Mouse (Mus musculus) liver, embryonic 15.5 days (tissue): ENCODE measurements at regions not wholly inside any gene's neighbourhood (a gene's known extent, or its start where the extent isn't known, plus 50 kb on each side); places are given as distances from the start of the nearest gene placed in this dataset.

ENCODE experiments used
- ATAC-seq: fragments of 200-750 bp; cut with Nextera tagmentation; 2 replicates; pipeline ENCODE4 v1.8.0; 2017; ENCODE audit warnings: moderate number of reproducible peaks, mild to moderate bottlenecking, moderate library complexity; ENCODE audit not compliant: insufficient read depth
- H3K27ac ChIP-seq: fragments of 300-500 bp; sonication (generic); replicated peaks from 2 replicates; pipeline ENCODE4 v1.5.1; 2015; ENCODE audit warnings: mild to moderate bottlenecking, inconsistent platforms
- H3K27me3 ChIP-seq: fragments of 300-500 bp; sonication (generic); 2 replicates; pipeline ENCODE4 v1.6.1; 2015; ENCODE audit warnings: mild to moderate bottlenecking, inconsistent platforms
- H3K36me3 ChIP-seq: fragments of 300-500 bp; sonication (generic); replicated peaks from 2 replicates; pipeline ENCODE4 v1.6.1; 2015; ENCODE audit warnings: moderate library complexity, mild to moderate bottlenecking, inconsistent platforms
- H3K4me1 ChIP-seq: fragments of 300-500 bp; sonication (generic); replicated peaks from 2 replicates; pipeline ENCODE4 v1.6.1; 2015; ENCODE audit warnings: inconsistent platforms
- H3K4me2 ChIP-seq: fragments of 300-500 bp; sonication (generic); 2 replicates; pipeline ENCODE4 v1.6.1; 2015; ENCODE audit warnings: moderate library complexity, mild to moderate bottlenecking, inconsistent platforms
- H3K4me3 ChIP-seq: fragments of 300-500 bp; sonication (generic); replicated peaks from 2 replicates; pipeline ENCODE4 v1.5.1; 2015; ENCODE audit warnings: mild to moderate bottlenecking, inconsistent platforms
- H3K9ac ChIP-seq: fragments of 300-500 bp; sonication (generic); 2 replicates; pipeline ENCODE4 v1.6.1; 2015; ENCODE audit warnings: moderate library complexity, mild to moderate bottlenecking, inconsistent platforms
- H3K9me3 ChIP-seq: fragments of 300-500 bp; sonication (generic); replicated peaks from 2 replicates; pipeline ENCODE4 v1.6.1; 2016; ENCODE audit warnings: inconsistent platforms
- WGBS: fragments of 180-500 bp; shearing (Covaris S2); methylation state at CpG from one replicate; pipeline ENCODE4 v1.1.7; 2015; ENCODE audit warnings: mixed read lengths; ENCODE audit not compliant: insufficient replicate concordance; 5-methylcytosine and 5-hydroxymethylcytosine counted together

DNA sequence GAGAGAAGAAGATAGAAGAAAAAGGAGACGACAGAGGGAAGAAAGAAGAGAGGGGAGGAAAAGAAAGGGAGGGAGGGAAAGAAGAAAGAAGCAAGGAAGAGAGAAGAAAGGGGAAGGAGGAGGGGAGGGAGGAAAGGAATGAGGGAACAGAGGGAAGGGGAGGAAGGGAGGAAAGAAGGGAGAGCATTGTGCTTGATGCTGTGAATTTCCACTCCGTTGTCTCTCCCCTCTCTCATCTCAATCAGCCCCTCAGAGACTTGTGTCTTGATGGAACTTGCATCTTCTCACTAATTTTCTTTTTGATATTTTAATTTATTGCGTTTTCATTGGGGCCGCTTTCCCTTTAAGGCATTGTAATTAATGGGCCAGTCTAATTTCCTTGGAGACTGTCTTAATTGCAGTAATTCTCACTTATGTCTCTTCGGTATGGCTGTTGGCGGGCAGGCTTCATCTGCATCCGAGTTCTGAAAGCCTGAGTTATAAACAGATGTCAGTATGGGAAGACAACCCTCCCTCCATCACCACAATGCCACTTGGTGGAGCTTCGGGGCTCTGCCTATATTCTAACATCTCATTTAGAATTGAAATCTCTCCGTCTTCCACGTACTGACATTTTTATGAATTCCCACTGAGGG is 111.4 kb upstream of the Xylt1 start:
- WGBS = 63% methylated on average over 10 of the region's 10 CpGs

DNA sequence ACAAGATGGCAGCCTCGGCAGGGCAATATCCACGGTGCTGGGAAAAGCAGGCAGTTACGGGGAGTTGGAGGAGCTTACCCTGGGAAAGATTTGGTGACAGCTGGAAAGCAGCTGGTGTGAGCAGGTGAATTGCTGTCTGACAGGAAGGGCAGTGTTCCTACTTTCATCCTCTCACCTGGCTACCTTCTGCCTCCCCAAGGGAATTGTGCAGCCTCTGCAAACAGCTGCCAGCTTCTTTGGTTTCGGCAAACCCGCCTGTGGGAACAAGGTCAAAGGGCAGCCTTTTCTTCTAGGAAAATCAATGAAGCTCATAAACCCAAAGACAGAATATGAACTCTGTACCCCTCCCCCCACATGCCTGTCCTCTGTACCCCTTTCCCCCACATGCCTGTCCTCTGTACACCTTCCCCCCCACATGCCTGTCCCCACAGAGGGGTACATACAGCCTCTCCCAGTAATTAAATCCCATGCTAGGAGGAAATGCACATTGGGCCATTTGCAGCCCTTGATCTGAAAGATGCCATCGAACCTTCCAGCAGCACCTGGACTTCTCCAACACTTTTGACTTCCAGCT is 102.3 kb upstream of the Xylt1 start:
- Histone ChIP-seq H3K27ac (no peak overlapping the region), H3K4me1 (no peaks in the 10 kb centered on the region), H3K36me3 (no peaks in the 10 kb centered on the region), H3K9me3 (no peaks in the 10 kb centered on the region), H3K9ac (no peak overlapping the region), H3K4me3 (no peak overlapping the region), H3K27me3 (peaks cover 30% of the 10 kb centered on the region), H3K4me2 (no peak overlapping the region)
- 49% methylated on average over 6 of the region's 6 CpGs for WGBS
- ATAC-seq = no peak

More for the DNA sequence above, 111.4 kb upstream of the Xylt1 start:
- Histone ChIP-seq H3K4me3 (no peak overlapping the region), H3K4me2 (no peak overlapping the region), H3K9ac (no peak overlapping the region), H3K4me1 (no peaks in the 10 kb centered on the region), H3K27me3 (no peaks in the 10 kb centered on the region; the same call in 1 of the 2 replicates), H3K27ac (no peak overlapping the region), H3K9me3 (no peaks in the 10 kb centered on the region), H3K36me3 (no peaks in the 10 kb centered on the region)
- no peak for ATAC-seq

DNA sequence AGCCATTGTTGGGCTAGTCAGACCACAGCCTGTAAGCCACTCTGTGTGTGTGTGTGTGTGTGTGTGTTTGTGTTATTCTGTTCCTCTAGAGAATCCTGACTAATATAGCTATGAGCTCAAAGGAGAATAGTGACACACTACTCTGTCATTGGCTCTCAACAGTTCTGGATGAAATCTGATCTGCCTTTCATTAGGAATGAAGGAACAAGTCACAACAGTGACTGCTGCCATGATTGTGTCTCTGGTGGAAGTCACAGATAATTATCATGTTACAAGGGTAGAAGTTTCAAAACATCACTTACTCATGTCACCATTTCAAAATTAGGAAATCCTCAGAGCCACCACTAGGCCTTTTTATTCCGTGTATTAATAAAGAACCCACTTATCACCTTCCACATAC is 98.6 kb upstream of the Xylt1 start:
- Histone ChIP-seq H3K4me1 (no peaks in the 10 kb centered on the region), H3K9ac (no peak overlapping the region), H3K27ac (no peak overlapping the region), H3K36me3 (no peaks in the 10 kb centered on the region), H3K27me3 (peaks cover 35% of the 10 kb centered on the region), H3K4me2 (no peak overlapping the region), H3K4me3 (no peak overlapping the region), H3K9me3 (no peaks in the 10 kb centered on the region)
- WGBS = 52% methylated on average over 1 of the region's 1 CpGs
- ATAC-seq = no peak

DNA sequence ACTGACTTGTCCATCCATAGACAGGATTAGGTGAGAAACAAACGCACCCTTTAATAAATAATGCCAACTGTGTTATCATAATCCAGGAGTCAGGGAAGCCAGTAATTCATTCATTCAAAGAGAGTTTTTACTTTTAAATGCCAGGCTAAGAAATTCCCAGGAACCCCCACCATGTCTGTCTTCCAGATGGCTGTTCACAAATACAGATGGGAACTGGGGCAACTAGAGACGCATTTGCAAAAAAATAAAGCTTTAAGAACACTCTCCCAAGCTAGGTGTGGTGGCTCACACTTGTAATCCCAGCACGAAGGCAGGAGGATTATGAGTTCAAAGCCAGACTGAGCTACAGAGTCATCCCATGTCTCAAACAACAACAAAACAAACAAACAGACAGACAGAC is 95.6 kb upstream of the Xylt1 start:
- Histone ChIP-seq H3K9me3 (no peaks in the 10 kb centered on the region), H3K27ac (no peak overlapping the region), H3K4me3 (no peak overlapping the region), H3K9ac (no peak overlapping the region), H3K4me2 (no peak overlapping the region), H3K36me3 (no peaks in the 10 kb centered on the region), H3K4me1 (no peaks in the 10 kb centered on the region), H3K27me3 (peaks cover 36% of the 10 kb centered on the region)
- no peak for ATAC-seq
- WGBS = 61% methylated on average over 3 of the region's 3 CpGs

DNA sequence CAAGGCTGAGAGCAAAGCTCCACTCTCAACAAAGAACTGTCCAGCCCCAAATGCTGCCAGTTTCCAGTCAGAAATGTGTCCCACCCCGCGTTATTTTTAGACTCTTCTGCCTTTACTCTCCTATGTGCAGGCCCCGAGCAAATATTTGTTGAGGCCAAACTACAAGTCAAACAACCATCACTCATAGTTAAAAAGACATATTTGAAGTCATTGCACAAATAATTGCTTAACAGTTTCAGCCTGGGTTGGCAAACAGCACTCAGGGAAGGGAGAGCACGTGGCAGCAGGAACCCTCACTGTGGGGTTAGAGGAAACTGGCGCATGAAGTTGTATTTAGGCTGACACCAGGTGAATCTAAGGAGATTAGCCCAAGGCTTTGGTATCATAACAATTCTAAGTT is 94.8 kb upstream of the Xylt1 start:
- H3K27ac ChIP-seq = no peak overlapping the region
- peaks cover 44% of the 10 kb centered on the region for H3K27me3 ChIP-seq
- no peak overlapping the region for H3K4me3 ChIP-seq
- H3K36me3 ChIP-seq = no peaks in the 10 kb centered on the region
- WGBS = 50% methylated on average over 5 of the region's 5 CpGs
- ATAC-seq = no peak
- no peaks in the 10 kb centered on the region for H3K4me1 ChIP-seq
- no peak overlapping the region for H3K4me2 ChIP-seq
- H3K9me3 ChIP-seq = no peaks in the 10 kb centered on the region
- no peak overlapping the region for H3K9ac ChIP-seq

DNA sequence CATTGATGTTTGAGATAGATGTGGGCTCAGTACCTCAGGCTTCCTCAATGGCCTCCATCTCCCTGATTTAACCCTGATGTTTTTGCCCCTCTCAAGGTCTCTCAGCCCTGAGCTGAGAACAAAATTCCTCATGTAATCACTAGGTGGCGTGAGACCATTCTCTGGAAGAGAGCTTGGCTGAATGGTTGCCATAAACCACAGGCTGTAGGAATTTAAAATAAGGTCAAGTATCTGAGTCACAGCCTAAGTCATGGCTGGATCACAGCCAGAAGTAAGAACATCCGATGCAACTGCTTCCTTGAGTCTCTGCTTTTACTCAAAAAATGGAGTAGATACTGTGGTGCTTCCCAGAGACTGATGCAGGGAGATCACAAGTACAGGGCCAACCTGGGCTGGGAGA is 77.1 kb upstream of the Xylt1 start:
- no peaks in the 10 kb centered on the region for H3K36me3 ChIP-seq
- no peaks in the 10 kb centered on the region for H3K9me3 ChIP-seq
- no peak for ATAC-seq
- no peak overlapping the region for H3K4me2 ChIP-seq
- H3K4me1 ChIP-seq = no peaks in the 10 kb centered on the region
- H3K27me3 ChIP-seq = no peaks in the 10 kb centered on the region
- no peak overlapping the region for H3K27ac ChIP-seq
- no peak overlapping the region for H3K4me3 ChIP-seq
- 35% methylated on average over 2 of the region's 2 CpGs for WGBS
- H3K9ac ChIP-seq = no peak overlapping the region

DNA sequence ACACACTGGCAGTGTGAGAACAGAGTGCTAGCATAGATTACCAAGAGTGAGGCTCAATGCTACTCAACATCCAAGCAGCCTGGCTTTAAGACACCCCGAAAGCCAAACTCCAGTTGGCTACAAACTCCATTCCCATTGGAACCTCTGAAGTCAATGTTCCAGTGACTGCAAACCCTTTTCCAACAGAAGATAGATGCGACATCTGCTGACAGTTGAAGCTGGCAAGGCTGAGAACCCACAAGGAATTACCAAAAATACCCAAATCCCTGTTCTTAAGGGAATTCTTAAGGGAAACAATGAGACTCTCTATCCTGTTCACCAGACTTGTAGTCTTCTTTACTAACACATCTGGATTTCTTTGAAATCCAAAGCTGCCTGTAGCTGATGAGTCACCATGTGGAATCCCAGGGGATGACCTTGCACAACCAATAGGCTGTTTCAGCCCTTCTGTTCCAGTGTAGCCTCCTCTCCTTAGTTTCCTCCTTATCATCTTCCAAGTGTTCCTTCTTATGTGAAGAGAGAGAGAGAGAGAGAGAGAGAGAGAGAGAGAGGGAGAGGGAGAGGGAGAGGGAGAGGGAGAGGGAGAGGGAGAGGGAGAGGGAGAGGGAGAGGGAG is 70.1 kb upstream of the Xylt1 start:
- Histone ChIP-seq H3K4me1 (no peaks in the 10 kb centered on the region), H3K27ac (no peak overlapping the region), H3K9me3 (no peaks in the 10 kb centered on the region), H3K4me2 (no peak overlapping the region), H3K4me3 (no peak overlapping the region), H3K36me3 (no peaks in the 10 kb centered on the region), H3K9ac (no peak overlapping the region), H3K27me3 (0 out of 2 replicates have a peak, but pooled peaks cover 4% of the 10 kb centered on the region)
- ATAC-seq = no peak
- 68% methylated on average over 2 of the region's 2 CpGs for WGBS

DNA sequence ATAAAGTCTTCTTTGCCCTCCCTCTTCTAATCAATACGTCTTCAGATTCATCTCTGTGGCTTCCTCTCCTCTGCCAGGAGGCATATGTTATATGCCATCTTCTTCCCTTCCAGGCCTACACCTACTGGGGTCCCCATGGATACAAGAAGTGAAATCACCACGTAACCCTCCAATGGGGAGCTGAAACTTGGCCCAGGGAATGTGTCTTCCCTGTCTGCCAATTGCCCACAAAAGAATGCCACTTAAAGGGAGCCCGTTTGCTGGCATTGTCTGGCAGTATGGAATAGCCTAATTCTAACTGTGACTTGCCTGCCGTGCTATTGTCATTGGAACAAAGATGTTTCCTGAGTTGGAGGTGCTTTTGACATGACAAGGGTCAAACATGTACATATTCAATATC is 69.5 kb upstream of the Xylt1 start:
- ATAC-seq = no peak
- Histone ChIP-seq H3K27me3 (0 out of 2 replicates have a peak, but pooled peaks cover 4% of the 10 kb centered on the region), H3K9me3 (no peaks in the 10 kb centered on the region), H3K4me3 (no peak overlapping the region), H3K9ac (no peak overlapping the region), H3K4me1 (no peaks in the 10 kb centered on the region), H3K36me3 (no peaks in the 10 kb centered on the region), H3K4me2 (no peak overlapping the region), H3K27ac (no peak overlapping the region)
- 44% methylated on average over 4 of the region's 4 CpGs for WGBS

DNA sequence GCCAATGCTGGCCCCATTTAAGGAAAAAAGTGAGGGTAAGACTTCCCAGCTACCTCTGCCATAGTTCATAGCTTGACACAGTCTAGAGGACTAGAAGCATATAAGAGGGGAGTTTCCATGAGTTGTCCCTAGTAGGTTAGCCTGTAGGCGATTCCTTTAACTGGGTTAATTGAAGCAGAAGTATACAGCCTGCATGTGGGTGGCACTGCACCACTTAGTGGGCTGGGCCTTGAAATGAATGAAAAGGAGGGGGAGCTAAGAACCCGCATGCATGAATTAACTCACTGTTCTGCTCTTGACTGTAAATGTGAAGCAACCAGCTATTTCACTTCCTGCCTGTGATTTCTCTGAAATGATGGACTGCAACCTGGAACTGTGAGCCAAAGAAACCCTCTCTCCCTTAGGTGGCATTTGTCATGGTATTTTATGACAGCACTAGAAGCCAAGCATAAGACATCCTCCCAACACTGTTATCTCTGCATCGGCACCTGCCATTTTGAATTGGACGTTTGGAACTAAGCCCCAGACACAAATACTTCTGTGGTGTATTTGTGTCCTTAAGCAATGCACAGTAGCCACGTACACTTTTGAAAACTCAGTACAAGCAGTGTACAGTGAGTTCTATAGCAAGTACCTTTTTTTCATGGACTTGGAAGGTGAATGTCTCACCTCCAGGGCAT is 64.5 kb upstream of the Xylt1 start:
- Histone ChIP-seq H3K4me2 (no peak overlapping the region), H3K4me3 (no peak overlapping the region), H3K4me1 (no peaks in the 10 kb centered on the region), H3K9ac (no peak overlapping the region), H3K27me3 (0 out of 2 replicates have a peak, but pooled peaks cover 4% of the 10 kb centered on the region), H3K36me3 (no peaks in the 10 kb centered on the region), H3K27ac (no peak overlapping the region), H3K9me3 (no peaks in the 10 kb centered on the region)
- 61% methylated on average over 5 of the region's 5 CpGs for WGBS
- ATAC-seq = no peak

DNA sequence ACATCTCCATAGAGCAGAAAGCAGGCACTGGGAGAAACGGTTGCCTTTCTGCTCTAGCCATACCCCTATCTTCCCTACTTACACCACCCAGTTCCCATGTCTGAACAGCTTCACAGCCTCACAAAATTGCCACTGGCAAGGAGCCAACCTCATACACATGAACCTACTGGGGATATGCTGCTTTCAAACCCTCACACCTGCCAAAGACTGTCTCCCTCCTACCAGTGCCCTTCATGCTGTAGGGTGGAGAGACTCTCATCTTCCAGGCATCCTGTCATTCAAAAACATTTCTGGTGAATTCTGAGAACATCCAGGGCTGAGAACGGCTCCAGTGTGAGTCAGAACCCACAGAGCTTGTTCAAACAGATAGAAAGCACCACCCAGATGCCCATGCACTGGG is 63.4 kb upstream of the Xylt1 start:
- Histone ChIP-seq H3K27me3 (0 out of 2 replicates have a peak, but pooled peaks cover 4% of the 10 kb centered on the region), H3K27ac (no peak overlapping the region), H3K9ac (no peak overlapping the region), H3K9me3 (no peaks in the 10 kb centered on the region), H3K4me3 (no peak overlapping the region), H3K4me2 (no peak overlapping the region), H3K4me1 (no peaks in the 10 kb centered on the region), H3K36me3 (no peaks in the 10 kb centered on the region)
- 47% methylated on average over 2 of the region's 2 CpGs for WGBS
- no peak for ATAC-seq

DNA sequence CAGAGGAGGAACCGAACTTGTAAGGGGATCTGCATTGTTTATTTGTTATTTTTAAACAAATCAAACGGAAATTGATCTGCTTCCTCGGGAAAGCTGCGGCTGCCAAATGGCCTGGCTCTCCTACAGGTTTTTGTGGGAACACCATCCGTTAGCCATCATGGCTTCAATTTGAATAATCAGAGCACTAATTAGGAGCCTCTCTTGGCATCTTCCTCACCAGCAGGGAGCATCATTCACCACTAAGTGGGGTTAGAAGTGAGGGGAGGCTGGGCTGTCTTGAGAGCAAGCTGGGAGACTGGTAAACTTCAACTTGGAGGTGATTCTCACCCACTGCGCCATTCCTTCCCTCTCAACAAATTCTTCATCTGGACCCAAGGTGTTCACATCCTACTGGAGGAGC is 60.2 kb upstream of the Xylt1 start:
- no peak for ATAC-seq
- Histone ChIP-seq H3K36me3 (no peaks in the 10 kb centered on the region), H3K4me2 (no peak overlapping the region), H3K9ac (no peak overlapping the region), H3K4me3 (no peak overlapping the region), H3K4me1 (no peaks in the 10 kb centered on the region), H3K9me3 (no peaks in the 10 kb centered on the region), H3K27me3 (no peaks in the 10 kb centered on the region), H3K27ac (no peak overlapping the region)
- 31% methylated on average over 6 of the region's 6 CpGs for WGBS
